Mouse (Mus musculus) urinary bladder, postnatal 36 days (tissue): Measurements from ENCODE around the gene Gm21985.

Experiments
- DNase-seq, 2 experiments: peaks; one replicate each; pipeline ENCODE4 v3.0.0; 2022; ENCODE audit warnings: low spot score in 2 of 2, mixed read lengths in 1 of 2

The Gm21985 gene

GRCm38 (mm10) chr2:112328069-112328777, 62.1 kb downstream of the Gm21985 start:
- DNase-seq, result no peak

GRCm38 (mm10) chr2:112332051-112332898, 66.2 kb downstream of the Gm21985 start:
- DNase-seq, result no peak

- DNase-seq, result no peak
Measured at GRCm38 (mm10) chr2:112337211-112337610, 71.1 kb downstream of the Gm21985 start.

GRCm38 (mm10) chr2:112339736-112340135, 73.6 kb downstream of the Gm21985 start:
- DNase-seq, result no peak

GRCm38 (mm10) chr2:112341117-112341516, 75.0 kb downstream of the Gm21985 start:
- no peak for DNase-seq

GRCm38 (mm10) chr2:112348246-112348645, 82.1 kb downstream of the Gm21985 start:
- no peak for DNase-seq

- DNase-seq, result no peak
Measured at GRCm38 (mm10) chr2:112353685-112354455, 87.8 kb downstream of the Gm21985 start.

- no peak for DNase-seq
Measured at GRCm38 (mm10) chr2:112359611-112360010, 93.5 kb downstream of the Gm21985 start.

- DNase-seq, result no peak
Measured at GRCm38 (mm10) chr2:112360012-112360780, 94.1 kb downstream of the Gm21985 start.

GRCm38 (mm10) chr2:112360781-112361169, 94.7 kb downstream of the Gm21985 start:
- no peak for DNase-seq

GRCm38 (mm10) chr2:112367222-112367621, 101.1 kb downstream of the Gm21985 start:
- peak in 1 of 2 experiments; percentile 10 for DNase-seq

GRCm38 (mm10) chr2:112367726-112368673, 101.9 kb downstream of the Gm21985 start, which contains the start of gene Emc4:
Gene Emc4, minus strand, starts transcription at chr2:112368027.
- peak; percentile 90 to 91 for DNase-seq

- DNase-seq, result peak in 1 of 2 experiments; percentile 76
Measured at GRCm38 (mm10) chr2:112369941-112370340, 103.8 kb downstream of the Gm21985 start.

GRCm38 (mm10) chr2:112373141-112373540, 107.0 kb downstream of the Gm21985 start:
- peak in 1 of 2 experiments; percentile 7 for DNase-seq

- DNase-seq, result no peak
Measured at GRCm38 (mm10) chr2:112374610-112375009, 108.5 kb downstream of the Gm21985 start.

- peak; percentile 93 for DNase-seq
Measured at GRCm38 (mm10) chr2:112378973-112379898, 113.1 kb downstream of the Gm21985 start, which contains the start of gene Katnbl1. Gene Katnbl1, plus strand, starts transcription at chr2:112379211.

- DNase-seq, result no peak
Measured at GRCm38 (mm10) chr2:112380131-112380530, 114.0 kb downstream of the Gm21985 start.

- DNase-seq, result no peak
Measured at GRCm38 (mm10) chr2:112381219-112381618, 115.1 kb downstream of the Gm21985 start.

- no peak for DNase-seq
Measured at GRCm38 (mm10) chr2:112390843-112391242, 124.7 kb downstream of the Gm21985 start.
